7 mouse cellular contexts compared by ENCODE assay signal in genomic region chr3:103737061-103737754, GRCm38 (mm10). TPM values are rescaled to one million over a fixed set of nuclear protein-coding genes. Genes with fewer than 3 reads are reported as not detected.
DNase-seq lines count a peak whose midpoint lies in the region; ATAC-seq lines count a peak whose summit lies in the region.

No protein-coding gene starts in this region.

- peak overlapping the region; percentile 76 for H3K27ac ChIP-seq in forebrain, embryonic 14.5 days (ENCODE audit: low read depth, low read length)
- H3K27ac ChIP-seq in limb, embryonic 15.5 days: peak overlapping the region; percentile 96
- H3K27ac ChIP-seq in neural tube, embryonic 11.5 days (ENCODE audit: low read depth, low read length): 0 out of 2 replicates have a peak overlapping the region, but pooled peaks have one; percentile 44

- 0 out of 2 replicates have a peak, but pooled peaks cover 3% of the 10 kb centered on the region for H3K36me3 ChIP-seq in forebrain, embryonic 14.5 days (ENCODE audit: control insufficient read depth, insufficient read depth, low read length)
- peaks cover 6% of the 10 kb centered on the region; the same call in 1 of the 2 replicates for H3K36me3 ChIP-seq in limb, embryonic 15.5 days
- no peaks in the 10 kb centered on the region; the same call in 1 of the 2 replicates for H3K36me3 ChIP-seq in neural tube, embryonic 11.5 days (ENCODE audit: control insufficient read depth, insufficient read depth, low read length)

- WGBS in forebrain, embryonic 14.5 days: 44% methylated on average over 16 of the region's 16 CpGs
- WGBS in limb, embryonic 15.5 days: 14% methylated on average over 16 of the region's 16 CpGs
- 51% methylated on average over 16 of the region's 16 CpGs for WGBS in neural tube, embryonic 11.5 days

- peak; percentile 58 for DNase-seq in MN1 (ENCODE audit: low spot score)
- peak; percentile 51 for DNase-seq in adrenal gland, postnatal 25 days
- peak; percentile 60 for DNase-seq in forebrain, embryonic 14.5 days (ENCODE audit: low spot score)
- peak; percentile 75 for DNase-seq in heart, postnatal 4 days
- DNase-seq in neural tube, embryonic 11.5 days (ENCODE audit: low spot score): no peak
- no peak for DNase-seq in spleen, adult 12 weeks (ENCODE audit: low spot score)

- no peak for ATAC-seq in forebrain, embryonic 14.5 days
- ATAC-seq in limb, embryonic 15.5 days (ENCODE audit: insufficient number of reproducible peaks, low FRiP score, low TSS enrichment, low read depth): no peak; the same call in 1 of the 2 replicates
- no peak for ATAC-seq in neural tube, embryonic 11.5 days (ENCODE audit: insufficient read depth, low FRiP score, low TSS enrichment)

- H3K4me1 ChIP-seq in forebrain, embryonic 14.5 days (ENCODE audit: control insufficient read depth, insufficient read depth, low read length): peaks cover 42% of the 10 kb centered on the region
- peaks cover 56% of the 10 kb centered on the region for H3K4me1 ChIP-seq in limb, embryonic 15.5 days
- H3K4me1 ChIP-seq in neural tube, embryonic 11.5 days (ENCODE audit: control insufficient read depth, insufficient read depth, low read length): peaks cover 43% of the 10 kb centered on the region

- no peak overlapping the region for H3K4me3 ChIP-seq in forebrain, embryonic 14.5 days (ENCODE audit: low read depth, low read length)
- H3K4me3 ChIP-seq in limb, embryonic 15.5 days: peak overlapping the region; percentile 47
- peak overlapping the region; percentile 4; the same call in 1 of the 2 replicates for H3K4me3 ChIP-seq in neural tube, embryonic 11.5 days (ENCODE audit: low read depth, low read length)

- H3K9me3 ChIP-seq in forebrain, embryonic 14.5 days (replicated peaks; ENCODE audit: control insufficient read depth, low read length): no peaks in the 10 kb centered on the region
- no peaks in the 10 kb centered on the region for H3K9me3 ChIP-seq in limb, embryonic 15.5 days
- H3K9me3 ChIP-seq in neural tube, embryonic 11.5 days (ENCODE audit: control insufficient read depth, low read length): no peaks in the 10 kb centered on the region

- H3K4me2 ChIP-seq in forebrain, embryonic 14.5 days (ENCODE audit: low read length): peak overlapping the region; percentile 42
- H3K4me2 ChIP-seq in limb, embryonic 15.5 days: peak overlapping the region; percentile 52
- H3K4me2 ChIP-seq in neural tube, embryonic 11.5 days (ENCODE audit: low read depth): peak overlapping the region; percentile 45

- peak overlapping the region; percentile 22; the same call in 1 of the 2 replicates for H3K9ac ChIP-seq in forebrain, embryonic 14.5 days (ENCODE audit: low read length)
- H3K9ac ChIP-seq in limb, embryonic 15.5 days: peak overlapping the region; percentile 29
- H3K9ac ChIP-seq in neural tube, embryonic 11.5 days (ENCODE audit: low read length): peak overlapping the region; percentile 26; the same call in 1 of the 2 replicates

- no peaks in the 10 kb centered on the region for H3K27me3 ChIP-seq in forebrain, embryonic 14.5 days (replicated peaks; ENCODE audit: control insufficient read depth, insufficient read depth, low read length)
- no peaks in the 10 kb centered on the region for H3K27me3 ChIP-seq in limb, embryonic 15.5 days
- no peaks in the 10 kb centered on the region for H3K27me3 ChIP-seq in neural tube, embryonic 11.5 days (ENCODE audit: control insufficient read depth, insufficient read depth, low read length)

RNA-seq across cellular contexts. Expression of gene Olfml3, which starts 0.6 kb away (rescaled TPM):
- total RNA-seq in adrenal gland, postnatal 25 days (2021): 6.9 and 9.0 TPM in 2 replicates
- polyA plus RNA-seq in forebrain, embryonic 14.5 days (2014; fragmentation: Nextera tagmentation; extraction: Ambion mirVana): 5.6 and 6.3 TPM in 2 replicates
- total RNA-seq in heart, postnatal 4 days (2021): 10 to 100 TPM; 11.8 to 13.0 TPM
- 71.8 and 79.7 TPM in 2 replicates for polyA plus RNA-seq in limb, embryonic 15.5 days (2015; fragmentation: Nextera tagmentation; extraction: Ambion mirVana)
- polyA plus RNA-seq in neural tube, embryonic 11.5 days (2014; fragmentation: Nextera tagmentation; extraction: Ambion mirVana): 18.0 and 19.0 TPM in 2 replicates

RNA-seq across cellular contexts. Expression of gene Gm10964, which starts 2.0 kb away (rescaled TPM):
- not detected in 2 replicates for total RNA-seq in adrenal gland, postnatal 25 days (2021)
- not detected in 2 replicates for polyA plus RNA-seq in forebrain, embryonic 14.5 days (2014; fragmentation: Nextera tagmentation; extraction: Ambion mirVana)
- not detected for total RNA-seq in heart, postnatal 4 days (2021)
- not detected in 2 replicates for polyA plus RNA-seq in limb, embryonic 15.5 days (2015; fragmentation: Nextera tagmentation; extraction: Ambion mirVana)
- not detected in 2 replicates for polyA plus RNA-seq in neural tube, embryonic 11.5 days (2014; fragmentation: Nextera tagmentation; extraction: Ambion mirVana)

RNA-seq across cellular contexts. Expression of gene Hipk1, which starts 54.2 kb away (rescaled TPM):
- total RNA-seq in adrenal gland, postnatal 25 days (2021): 135 and 139 TPM in 2 replicates
- 15.5 and 16.2 TPM in 2 replicates for polyA plus RNA-seq in forebrain, embryonic 14.5 days (2014; fragmentation: Nextera tagmentation; extraction: Ambion mirVana)
- total RNA-seq in heart, postnatal 4 days (2021): 10 to 100 TPM; 96.7 to 98.2 TPM
- 10.4 and 10.8 TPM in 2 replicates for polyA plus RNA-seq in limb, embryonic 15.5 days (2015; fragmentation: Nextera tagmentation; extraction: Ambion mirVana)
- polyA plus RNA-seq in neural tube, embryonic 11.5 days (2014; fragmentation: Nextera tagmentation; extraction: Ambion mirVana): 15.4 and 16.0 TPM in 2 replicates

Comparison
In these comparisons a context has a peak if more than half of its experiments do, and no peak if none do; other contexts are left out.
1. DNase-seq: peak in MN1 (single experiment), adrenal gland, postnatal 25 days (single experiment), forebrain, embryonic 14.5 days (single experiment) and heart, postnatal 4 days (single experiment); none in neural tube, embryonic 11.5 days (single experiment) and spleen, adult 12 weeks (single experiment).
2. H3K27ac ChIP-seq: peak in every context shown above with its lines; median percentile 96 in limb, embryonic 15.5 days; 76 in forebrain, embryonic 14.5 days; 44 in neural tube, embryonic 11.5 days.
3. Peak in every context shown above with its lines, with median percentiles within 50 percentile points of each other: H3K4me2 ChIP-seq and H3K9ac ChIP-seq.